Mouse (Mus musculus) adrenal gland, postnatal 10 days (tissue): ENCODE measurements around the gene Tarbp1. TPM values are rescaled to one million over a fixed set of nuclear protein-coding genes. Genes with fewer than 3 reads are reported as not detected.
A peak's percentile ranks its signal among the peaks of the same experiment; 100 is the strongest.

Experiments used
- DNase-seq: peaks from one replicate; pipeline ENCODE4 v3.0.0; 2021; ENCODE audit warnings: mixed read lengths
- long read RNA-seq, 2 experiments: library from polyadenylated mRNA; stranded (forward); transcript quantifications; one replicate each; pipeline ENCODE4 v2.0.0; 2021
- total RNA-seq, 2 experiments: library from RNA; stranded (reverse); gene quantifications; 2 replicates each; pipeline ENCODE4 v1.2.3; 2021

The Tarbp1 gene
- total RNA-seq, result 1 to 10 TPM; 8.7 to 9.8 TPM
- long read RNA-seq, experiment 1, partial matches to known transcripts, result 4 of 7 reads
- long read RNA-seq, experiment 1, other reads (novel, unspliced or antisense), result 3 of 7 reads
- long read RNA-seq, experiment 2, full-length matches to known transcripts, result 2 of 2 reads
- long read RNA-seq, experiment 2, partial matches to known transcripts, result 0 of 2 reads
- long read RNA-seq, experiment 2, other reads (novel, unspliced or antisense), result 0 of 2 reads

DNA sequence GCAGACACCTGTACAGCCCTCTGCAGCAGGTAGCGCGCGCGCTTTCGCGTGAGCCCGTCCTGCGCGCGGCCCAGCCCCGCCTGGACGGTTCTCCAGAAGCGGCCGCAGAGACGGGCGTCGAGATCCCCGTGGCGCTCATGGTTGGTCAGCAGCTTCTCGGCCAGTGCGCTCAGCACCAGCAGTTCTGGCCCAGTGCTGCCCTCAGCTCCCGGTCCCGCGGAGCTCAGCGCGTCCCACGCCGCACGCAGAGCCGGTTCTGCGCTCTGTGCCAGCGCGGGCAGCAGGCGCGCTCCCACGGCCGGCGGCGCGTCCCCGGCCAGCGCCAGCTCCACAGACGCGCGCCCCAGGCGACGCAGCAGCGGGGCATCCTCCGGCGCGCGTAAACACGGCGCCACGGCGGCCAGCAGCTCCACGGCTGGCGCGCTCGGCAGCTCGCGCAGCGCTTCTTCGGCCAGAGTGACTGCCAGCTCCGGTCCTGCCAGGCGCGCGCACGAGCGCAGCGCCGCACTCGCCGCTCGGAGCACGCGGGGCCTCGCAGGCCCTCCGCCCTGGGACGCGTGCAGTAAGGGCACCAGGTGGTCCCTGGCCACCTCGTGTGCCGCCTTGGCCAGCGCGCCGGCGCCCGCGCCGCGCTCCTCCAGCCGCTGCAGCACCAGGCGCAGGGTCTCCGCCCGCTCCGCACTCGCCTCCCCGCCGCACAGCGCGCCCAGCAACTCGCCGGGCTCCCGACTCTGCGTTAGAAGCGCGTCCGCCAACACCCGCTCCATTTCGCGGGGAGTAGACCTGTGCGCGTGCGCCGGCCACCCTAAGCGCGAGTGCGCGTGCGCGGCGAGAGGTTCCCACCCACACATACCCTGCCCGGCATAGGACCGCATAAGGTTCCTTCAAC is at the start of gene Tarbp1:
Gene Tarbp1 (minus strand): TSS at position 767 of the 889 bp plus-strand sequence.
- peak; percentile 95 for DNase-seq

DNA sequence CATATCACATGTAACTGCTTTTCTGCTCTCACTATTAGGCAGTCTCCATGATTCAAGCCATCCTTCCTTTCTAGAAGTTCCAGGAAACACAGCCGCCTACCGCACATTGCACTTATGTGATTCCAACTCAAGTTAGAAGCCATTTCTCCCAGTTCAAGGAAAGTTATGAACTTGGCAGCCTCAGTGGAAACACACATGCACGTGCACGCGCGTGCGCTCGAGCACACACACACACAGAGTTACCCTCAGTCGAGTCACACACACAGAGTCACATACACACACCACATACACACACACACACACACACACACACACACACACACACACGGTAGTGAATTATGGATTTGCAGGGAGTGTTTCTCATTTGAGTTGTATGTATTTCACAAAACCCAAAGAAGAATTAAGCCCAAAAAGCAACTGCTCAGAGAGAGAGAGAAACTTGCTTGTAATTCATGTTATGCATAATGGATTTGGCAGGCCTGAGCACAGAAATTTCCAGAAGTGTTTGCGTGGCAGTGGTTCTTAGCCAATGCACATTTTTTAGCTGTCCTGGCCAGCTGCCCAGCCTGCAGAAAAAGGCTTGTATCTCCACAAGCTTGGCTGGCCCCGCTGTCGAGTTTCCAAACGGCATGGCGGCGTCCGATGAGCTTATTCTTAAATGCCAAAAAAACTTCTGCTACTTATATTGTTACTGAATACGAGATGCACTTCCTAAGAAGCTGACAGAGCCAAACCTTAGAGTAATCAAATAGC is 49.5 kb upstream of the Tarbp1 start:
- peak; percentile 92 for DNase-seq

- DNase-seq, result peak; percentile 71
Measured at GRCm38 (mm10) chr8:126523060-126523574, 48.3 kb upstream of the Tarbp1 start.

DNA sequence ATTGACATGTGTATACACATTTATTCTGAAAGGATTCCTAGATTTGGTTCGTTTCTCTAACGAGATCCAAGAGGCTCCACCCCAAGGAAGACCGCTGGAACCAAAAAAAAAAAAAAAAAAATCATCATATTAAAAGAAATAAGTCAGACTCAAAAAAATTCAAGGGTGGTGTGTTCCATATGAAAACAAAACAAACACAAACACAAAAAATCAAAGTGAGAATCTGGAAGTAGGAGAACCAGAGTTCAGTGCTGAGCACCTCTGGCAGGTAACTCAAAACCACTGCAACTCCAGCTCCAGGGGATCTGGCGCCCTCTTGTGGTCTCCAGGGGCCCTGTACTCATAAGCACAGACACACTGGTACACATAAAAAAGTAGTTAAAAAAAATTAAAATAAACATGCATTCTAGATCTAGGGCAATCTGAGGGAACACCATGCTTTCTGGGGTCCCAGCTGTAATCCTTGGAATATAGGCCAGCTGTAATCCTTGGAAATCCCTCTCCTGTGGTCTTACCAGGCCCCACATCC is 44.6 kb upstream of the Tarbp1 start:
- no peak for DNase-seq

DNA sequence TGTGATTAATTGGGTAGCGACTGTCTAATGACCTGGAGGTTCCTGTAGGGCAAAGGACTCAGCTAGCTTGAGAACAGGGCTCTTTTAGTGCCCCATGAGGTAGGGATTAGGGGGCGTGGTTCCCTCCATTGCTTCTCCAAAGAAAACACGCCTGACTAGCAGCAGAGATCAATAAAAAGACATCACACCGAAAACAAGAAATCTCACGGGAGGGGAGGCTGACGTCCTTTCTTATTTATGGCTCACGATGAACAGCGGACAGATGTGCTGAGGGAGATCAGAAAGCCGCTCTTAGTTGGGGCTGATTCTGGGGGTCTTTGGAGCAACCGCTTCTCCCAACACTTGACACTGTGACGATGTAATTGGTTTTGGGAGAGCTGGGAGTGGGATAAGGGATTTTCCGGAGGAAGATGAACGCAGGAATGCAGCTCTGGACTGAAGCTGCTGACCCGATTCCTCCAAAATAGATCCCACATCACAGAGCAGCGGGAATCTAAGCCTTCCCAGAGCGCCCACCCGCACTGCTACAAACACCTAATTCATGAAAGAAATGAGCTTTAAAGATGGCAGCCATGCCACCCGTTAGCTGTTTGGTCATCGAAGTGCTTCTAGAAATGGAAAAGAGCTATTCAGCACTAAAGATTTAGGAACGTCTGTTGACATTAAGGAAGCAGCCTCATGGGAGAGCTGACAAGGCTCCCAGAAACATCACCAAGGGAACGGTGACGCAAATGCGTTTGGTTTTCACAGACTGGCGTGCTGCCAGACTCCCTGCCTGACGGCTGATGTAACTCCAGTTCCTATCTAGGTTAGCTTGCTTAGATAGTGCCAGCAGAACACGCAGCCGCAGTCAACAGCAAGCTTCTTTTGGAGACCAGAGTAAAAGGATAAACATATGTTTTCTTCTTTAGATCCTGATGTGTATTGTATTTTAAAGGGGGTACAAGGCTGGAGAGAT is 42.0 kb upstream of the Tarbp1 start:
- peak; percentile 99 for DNase-seq

DNA sequence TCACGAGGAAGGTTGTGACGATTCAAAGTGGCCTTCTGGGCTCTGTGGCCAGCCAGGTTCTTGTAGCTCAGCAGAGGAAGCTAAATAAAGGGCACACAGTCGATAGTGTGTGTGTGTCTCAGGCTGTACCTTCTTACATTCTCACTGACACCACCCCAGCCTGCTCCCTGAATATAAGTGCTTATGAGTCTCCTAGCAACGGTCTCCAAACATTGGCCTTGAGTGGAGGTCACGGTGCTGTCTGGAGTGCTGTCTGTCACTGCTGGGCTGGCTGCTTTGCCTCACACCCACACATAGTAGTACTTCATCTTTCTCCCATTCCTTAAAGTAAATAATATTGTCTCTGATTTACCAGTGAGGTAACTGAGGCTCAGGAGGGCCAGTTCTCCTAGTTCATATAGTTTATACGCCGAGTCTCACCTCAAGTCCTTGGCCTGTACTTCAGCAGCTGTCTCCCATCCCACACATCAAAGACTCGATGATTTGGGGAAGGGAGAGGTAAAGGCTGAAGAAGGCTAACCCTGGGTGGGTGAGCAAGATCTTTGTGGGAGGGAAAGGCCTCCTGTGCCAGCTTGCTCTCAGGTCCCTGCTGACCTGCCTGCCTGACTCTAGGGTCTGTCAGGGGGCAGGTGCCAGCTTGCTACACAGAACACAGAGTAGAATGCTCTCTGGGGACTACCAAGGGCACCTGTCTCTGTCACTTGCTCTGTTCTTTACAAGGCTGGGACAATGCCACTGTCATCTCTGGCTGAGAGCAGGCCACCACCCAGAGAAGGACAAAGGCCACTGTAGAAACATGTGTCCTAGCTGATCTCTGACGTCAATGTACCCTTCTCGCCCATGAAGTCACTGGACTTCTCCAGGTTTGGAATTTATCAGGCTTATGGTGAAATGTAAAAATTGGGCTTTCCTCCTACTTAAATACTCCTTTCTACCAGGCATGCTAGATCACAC is 39.4 kb upstream of the Tarbp1 start:
- DNase-seq, result peak; percentile 56

DNA sequence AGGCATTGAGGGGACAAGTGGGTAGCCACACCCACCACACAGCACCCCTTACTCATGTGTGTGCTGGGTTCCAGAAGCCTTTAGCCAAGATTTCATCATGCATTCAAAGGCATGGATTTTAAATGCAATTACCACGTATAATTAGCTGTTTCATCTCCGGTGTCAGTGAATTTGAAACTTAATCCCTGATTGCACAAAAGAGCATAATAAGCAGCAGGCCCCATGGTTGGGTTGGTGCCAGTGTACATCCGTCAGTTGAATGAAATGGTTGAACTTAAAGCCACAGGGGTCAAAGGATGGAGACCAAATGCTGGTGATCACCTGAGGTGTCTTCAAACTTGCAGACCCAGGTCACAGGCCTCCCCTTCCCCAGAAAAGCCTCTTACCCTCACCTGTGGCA is 36.0 kb upstream of the Tarbp1 start:
- DNase-seq, result no peak

- no peak for DNase-seq
Measured at GRCm38 (mm10) chr8:126509635-126510034, 34.8 kb upstream of the Tarbp1 start.

- DNase-seq, result no peak
Measured at GRCm38 (mm10) chr8:126508871-126509586, 34.2 kb upstream of the Tarbp1 start.

- DNase-seq, result no peak
Measured at GRCm38 (mm10) chr8:126508221-126508620, 33.4 kb upstream of the Tarbp1 start.

DNA sequence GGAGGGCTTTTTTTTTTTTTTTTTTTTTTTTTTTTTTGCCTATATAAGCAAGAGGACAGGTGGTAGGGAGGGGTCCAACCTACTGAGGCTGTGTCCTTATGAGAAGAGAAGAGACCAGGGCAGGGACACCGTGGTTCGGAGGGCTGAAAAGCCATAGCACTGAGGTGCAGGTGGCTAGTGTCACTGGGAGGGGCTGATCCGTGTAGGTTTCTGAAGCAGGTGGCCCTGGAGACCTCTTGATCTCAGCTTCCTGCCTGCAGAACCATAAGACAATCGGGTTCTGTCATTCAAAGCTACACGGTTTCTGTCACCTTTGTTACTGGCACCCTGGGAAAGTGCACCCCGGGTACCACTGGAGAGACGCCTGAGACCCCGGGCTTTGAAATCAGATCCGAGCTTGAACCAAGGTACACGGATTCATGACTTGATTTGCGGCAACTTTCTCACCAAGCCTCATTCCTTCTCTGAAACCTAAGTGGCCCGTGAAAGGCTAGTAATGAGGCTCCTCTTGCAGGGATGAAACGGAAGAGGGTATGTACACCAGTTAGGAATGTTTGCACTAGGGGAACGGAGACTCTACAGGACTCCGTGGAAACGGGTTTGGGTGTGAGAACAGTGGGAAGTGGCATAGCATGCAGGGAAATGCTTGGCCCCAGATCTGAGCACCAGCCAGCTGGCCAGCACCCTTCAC is 29.8 kb upstream of the Tarbp1 start:
- no peak for DNase-seq

DNA sequence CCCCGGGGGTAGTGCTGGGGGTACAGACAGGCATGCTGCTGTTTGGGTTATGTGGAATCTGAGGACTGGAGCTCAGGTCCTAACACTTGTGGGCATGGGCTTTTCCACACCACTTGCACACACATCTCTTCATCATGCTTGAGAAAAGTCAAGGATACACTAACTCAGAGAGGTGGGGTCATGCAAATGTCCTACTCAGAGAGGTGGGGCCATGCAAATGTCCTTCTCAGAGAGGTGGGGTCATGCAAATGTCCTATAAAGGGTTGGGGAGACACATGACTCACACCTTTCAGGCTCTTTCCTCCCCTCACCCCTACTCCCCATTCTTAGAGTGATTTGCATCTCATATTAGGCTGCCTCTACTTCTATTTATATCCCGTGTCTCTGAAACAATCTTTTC is 27.9 kb upstream of the Tarbp1 start:
- no peak for DNase-seq

DNA sequence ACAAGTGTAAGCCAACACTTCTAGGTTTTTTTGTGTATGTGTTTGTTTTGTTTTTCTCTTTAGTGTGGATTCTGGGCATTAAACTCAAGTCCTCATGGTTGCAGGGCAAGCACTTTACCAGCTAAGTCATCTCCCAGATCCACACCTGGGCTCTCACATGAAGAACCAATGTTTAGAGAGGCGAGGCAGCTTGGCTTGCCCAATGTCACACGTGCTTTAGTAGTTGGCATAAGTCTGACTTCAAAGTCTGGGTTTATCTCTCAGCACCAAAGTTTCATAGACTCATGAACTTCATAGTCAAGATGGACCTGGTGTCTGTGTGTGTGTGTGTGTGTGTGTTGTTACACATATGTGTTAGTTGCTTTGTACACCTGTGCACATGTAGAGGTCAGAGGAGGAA is 24.5 kb upstream of the Tarbp1 start:
- no peak for DNase-seq

- no peak for DNase-seq
Measured at GRCm38 (mm10) chr8:126498465-126498864, 23.6 kb upstream of the Tarbp1 start.

- DNase-seq, result peak; percentile 95
Measured at GRCm38 (mm10) chr8:126497541-126498428, 22.9 kb upstream of the Tarbp1 start.

DNA sequence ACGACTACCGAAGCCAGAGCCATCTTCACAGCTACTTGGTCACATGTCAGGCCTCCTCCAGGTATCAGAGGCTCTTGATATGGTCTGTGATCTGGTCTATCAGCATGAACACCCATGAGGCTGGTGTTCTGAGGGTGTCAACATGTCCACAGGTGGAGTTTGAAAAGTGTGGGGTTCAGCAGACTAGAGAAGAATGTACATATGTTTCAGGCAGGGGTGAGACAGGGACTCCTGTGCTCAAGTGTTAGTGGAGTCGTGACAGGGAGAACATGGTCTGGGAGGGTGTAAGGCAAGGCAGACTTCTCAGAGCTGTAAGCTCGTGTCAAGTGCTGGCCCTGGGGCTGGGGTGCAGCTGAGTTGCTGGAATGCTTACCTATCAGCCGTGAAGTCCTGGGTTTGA is 22.1 kb upstream of the Tarbp1 start:
- no peak for DNase-seq

GRCm38 (mm10) chr8:126495461-126495860 is 20.6 kb upstream of the Tarbp1 start:
- DNase-seq, result no peak
